Mouse (Mus musculus): ENCODE data around the gene Vtn. TPM values are rescaled to one million over a fixed set of nuclear protein-coding genes. Genes with fewer than 3 reads are reported as not detected.
A peak's percentile ranks its signal among the peaks of the same experiment; 100 is the strongest.

The Vtn gene
- polyA plus RNA-seq, 1 experiment, result 19.7 TPM

DNA sequence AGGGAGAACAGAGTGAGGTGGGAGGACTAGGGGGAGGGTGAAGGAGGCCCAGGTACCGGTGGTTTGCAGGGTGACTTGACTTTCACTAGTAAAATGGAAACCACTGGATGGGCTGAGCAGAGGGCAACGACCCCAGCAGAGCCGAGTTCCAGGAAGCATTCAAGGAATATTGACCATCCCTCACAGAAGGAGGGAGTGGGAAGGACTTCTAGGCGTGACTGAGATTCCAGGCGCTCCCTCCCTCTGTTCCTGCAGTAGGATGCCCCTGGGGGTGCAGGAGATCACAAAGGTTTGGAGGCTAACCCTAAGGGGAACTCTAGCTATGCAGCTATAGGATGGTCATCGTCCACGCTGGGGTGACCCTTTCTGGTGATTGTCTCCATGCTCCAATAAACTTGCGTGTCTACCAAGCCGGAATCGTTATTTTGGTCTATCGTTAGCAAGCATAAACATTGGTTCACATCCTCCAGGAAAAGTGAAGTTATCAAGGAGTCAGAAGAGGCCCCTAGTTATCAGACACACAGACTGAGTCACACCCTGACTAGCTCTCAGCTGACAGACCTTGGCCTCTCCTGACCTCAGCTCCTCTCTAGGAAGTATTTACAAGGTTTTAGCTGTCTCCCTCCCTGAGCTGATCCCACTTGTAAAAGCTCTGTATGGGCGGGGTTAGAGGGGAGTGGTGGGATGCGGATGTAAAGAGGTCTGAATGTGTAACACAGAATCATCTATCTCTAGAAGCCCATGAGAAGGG, 35.4 kb upstream of the Vtn start:
- Histone ChIP-seq H3K27ac (ENCODE audit: control insufficient read depth, insufficient read depth, low read depth, low read length, poor library complexity) (no peak overlapping the region), H3K4me1 (ENCODE audit: control insufficient read depth, insufficient read depth, low read length) (peaks cover 6% of the 10 kb centered on the region), H3K4me3 (replicated peaks; ENCODE audit: control insufficient read depth, low read depth, low read length) (no peak overlapping the region)
- TF ChIP-seq POLR2A (IDR thresholded peaks at IDR 0.05; ENCODE audit: borderline replicate concordance, control insufficient read depth, low read depth, low read length) (no peak), CTCF (IDR thresholded peaks at IDR 0.05; ENCODE audit: control insufficient read depth, insufficient read depth, low read length) (no peak)
- WGBS, result 68% methylated on average over 13 of the region's 13 CpGs

DNA sequence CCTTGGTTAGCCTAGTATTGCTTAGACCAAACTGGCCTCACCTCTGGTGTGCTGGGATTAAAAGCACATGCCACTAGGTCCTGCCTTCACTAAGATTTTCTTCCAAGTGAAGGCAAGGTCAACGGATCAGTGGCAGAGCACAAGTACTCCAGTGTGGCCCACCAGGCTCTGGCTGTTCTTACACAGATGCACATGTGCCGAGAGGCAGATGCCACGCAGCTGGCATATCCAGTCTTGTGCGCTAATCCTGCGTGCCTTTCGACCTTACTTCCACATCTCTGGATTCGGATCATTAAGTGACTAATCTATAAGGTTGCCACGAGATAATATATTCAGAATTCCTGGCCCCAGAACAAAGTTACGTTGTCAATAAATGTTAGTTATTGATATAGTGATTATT, 33.8 kb upstream of the Vtn start:
- Histone ChIP-seq H3K4me1 (ENCODE audit: control insufficient read depth, insufficient read depth, low read length) (peaks cover 6% of the 10 kb centered on the region), H3K27ac (ENCODE audit: control insufficient read depth, insufficient read depth, low read depth, low read length, poor library complexity) (no peak overlapping the region; the same call in 1 of the 2 replicates), H3K4me3 (replicated peaks; ENCODE audit: control insufficient read depth, low read depth, low read length) (peak overlapping the region; percentile 84)
- TF ChIP-seq CTCF (IDR thresholded peaks at IDR 0.05; ENCODE audit: control insufficient read depth, insufficient read depth, low read length) (no peak), POLR2A (IDR thresholded peaks at IDR 0.05; ENCODE audit: borderline replicate concordance, control insufficient read depth, low read depth, low read length) (no peak)
- WGBS, result 51% methylated on average over 9 of the region's 9 CpGs

DNA sequence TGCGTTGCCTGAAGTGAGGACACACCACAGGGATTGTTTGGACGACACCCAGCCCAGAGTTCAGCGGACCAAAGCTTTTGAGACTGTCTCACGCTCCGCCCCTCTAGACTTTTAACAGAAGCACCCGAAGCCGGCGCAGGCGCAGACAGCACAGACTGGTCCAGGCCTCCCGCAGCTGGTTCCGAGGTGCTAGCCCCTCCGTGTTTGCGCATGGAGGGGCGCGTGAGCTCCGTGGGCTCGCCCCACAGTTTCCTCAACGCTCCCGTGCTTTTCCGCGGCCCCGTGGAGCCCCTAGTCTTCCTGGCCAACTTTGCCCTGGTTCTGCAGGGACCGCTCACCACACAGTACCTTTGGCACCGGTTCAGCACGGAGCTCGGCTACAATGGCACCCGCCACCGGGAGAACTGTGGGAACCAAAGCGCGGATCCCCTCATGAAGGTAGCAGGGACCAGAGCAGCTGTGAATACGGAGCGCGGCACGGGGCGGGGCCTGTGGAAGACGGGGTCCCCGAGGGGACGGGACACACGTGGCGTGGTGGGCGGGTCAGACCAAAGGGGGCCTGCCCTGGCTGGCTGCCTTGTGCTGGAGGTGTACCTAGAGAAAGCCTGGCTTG, 33.2 kb upstream of the Vtn start, which contains the start of gene Slc46a1:
Slc46a1 (plus strand) TSS at position 130 of the 613 bp plus-strand sequence.
- Histone ChIP-seq H3K4me3 (replicated peaks; ENCODE audit: control insufficient read depth, low read depth, low read length) (peak within 1 kb of the TSS; percentile 84), H3K4me1 (ENCODE audit: control insufficient read depth, insufficient read depth, low read length) (peaks cover 6% of the 10 kb centered on the region), H3K27ac (ENCODE audit: control insufficient read depth, insufficient read depth, low read depth, low read length, poor library complexity) (peak within 1 kb of the TSS; percentile 60; the same call in 1 of the 2 replicates)
- TF ChIP-seq POLR2A (IDR thresholded peaks at IDR 0.05; ENCODE audit: borderline replicate concordance, control insufficient read depth, low read depth, low read length) (peak; percentile 22; the same call in 1 of the 2 replicates), CTCF (IDR thresholded peaks at IDR 0.05; ENCODE audit: control insufficient read depth, insufficient read depth, low read length) (no peak)
- under 1% methylated on average over 41 of the region's 41 CpGs for WGBS

DNA sequence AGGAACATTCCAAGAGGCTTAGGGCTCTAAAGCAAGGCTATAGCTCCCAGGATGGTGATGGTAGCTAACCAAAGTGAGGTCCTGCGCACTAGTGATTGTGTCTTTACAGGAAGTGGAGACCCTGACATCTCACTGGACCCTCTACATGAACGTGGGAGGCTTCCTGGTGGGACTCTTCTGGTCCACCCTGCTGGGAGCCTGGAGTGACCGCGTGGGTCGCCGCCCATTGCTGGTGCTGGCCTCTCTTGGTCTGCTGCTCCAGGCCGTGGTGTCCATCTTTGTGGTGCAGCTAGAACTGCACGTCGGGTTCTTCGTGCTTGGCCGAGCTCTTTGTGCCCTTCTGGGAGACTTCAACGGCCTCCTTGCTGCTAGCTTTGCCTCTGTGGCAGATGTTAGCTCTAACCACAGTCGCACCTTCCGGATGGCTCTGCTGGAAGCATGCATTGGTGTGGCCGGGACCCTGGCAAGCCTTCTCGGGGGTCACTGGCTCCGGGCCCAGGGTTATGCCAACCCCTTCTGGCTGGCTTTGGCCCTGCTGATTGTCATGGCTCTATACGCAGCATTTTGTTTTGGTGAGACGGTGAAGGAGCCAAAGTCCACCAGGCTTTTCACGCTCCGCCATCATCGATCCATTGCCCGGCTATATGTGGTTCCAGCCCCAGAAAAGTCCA, 32.5 kb upstream of the Vtn start:
- Histone ChIP-seq H3K27ac (ENCODE audit: control insufficient read depth, insufficient read depth, low read depth, low read length, poor library complexity) (no peak overlapping the region; the same call in 1 of the 2 replicates), H3K4me1 (ENCODE audit: control insufficient read depth, insufficient read depth, low read length) (peaks cover 6% of the 10 kb centered on the region), H3K4me3 (replicated peaks; ENCODE audit: control insufficient read depth, low read depth, low read length) (no peak overlapping the region)
- 73% methylated on average over 23 of the region's 23 CpGs for whole genome bisulfite sequencing
- TF ChIP-seq POLR2A (IDR thresholded peaks at IDR 0.05; ENCODE audit: borderline replicate concordance, control insufficient read depth, low read depth, low read length) (no peak), CTCF (IDR thresholded peaks at IDR 0.05; ENCODE audit: control insufficient read depth, insufficient read depth, low read length) (no peak)

DNA sequence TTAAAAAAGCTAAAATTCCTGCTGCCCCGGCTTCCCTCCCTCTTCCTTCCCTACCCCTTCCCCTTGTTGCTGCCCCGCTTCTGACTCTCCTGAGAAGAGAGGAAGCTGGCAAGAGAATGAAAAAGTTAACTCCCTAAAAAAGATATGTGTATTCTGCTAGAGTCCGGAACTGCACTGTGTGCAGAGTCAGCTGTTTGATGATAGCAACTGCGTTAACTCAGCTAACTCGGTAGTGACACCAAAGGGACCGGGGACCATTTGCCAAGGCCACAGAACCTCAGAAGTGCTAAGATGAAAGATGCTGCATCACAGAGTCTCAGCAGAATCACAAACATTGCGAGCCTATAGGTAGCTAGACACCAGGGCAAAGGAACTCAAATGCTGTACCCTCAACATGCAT, 31.4 kb upstream of the Vtn start:
- H3K4me1 ChIP-seq (ENCODE audit: control insufficient read depth, insufficient read depth, low read length), result peaks cover 6% of the 10 kb centered on the region
- H3K4me3 ChIP-seq (replicated peaks; ENCODE audit: control insufficient read depth, low read depth, low read length), result no peak overlapping the region
- TF ChIP-seq CTCF (IDR thresholded peaks at IDR 0.05; ENCODE audit: control insufficient read depth, insufficient read depth, low read length) (no peak), POLR2A (IDR thresholded peaks at IDR 0.05; ENCODE audit: borderline replicate concordance, control insufficient read depth, low read depth, low read length) (no peak)
- H3K27ac ChIP-seq (ENCODE audit: control insufficient read depth, insufficient read depth, low read depth, low read length, poor library complexity), result no peak overlapping the region
- WGBS, result 77% methylated on average over 7 of the region's 7 CpGs

DNA sequence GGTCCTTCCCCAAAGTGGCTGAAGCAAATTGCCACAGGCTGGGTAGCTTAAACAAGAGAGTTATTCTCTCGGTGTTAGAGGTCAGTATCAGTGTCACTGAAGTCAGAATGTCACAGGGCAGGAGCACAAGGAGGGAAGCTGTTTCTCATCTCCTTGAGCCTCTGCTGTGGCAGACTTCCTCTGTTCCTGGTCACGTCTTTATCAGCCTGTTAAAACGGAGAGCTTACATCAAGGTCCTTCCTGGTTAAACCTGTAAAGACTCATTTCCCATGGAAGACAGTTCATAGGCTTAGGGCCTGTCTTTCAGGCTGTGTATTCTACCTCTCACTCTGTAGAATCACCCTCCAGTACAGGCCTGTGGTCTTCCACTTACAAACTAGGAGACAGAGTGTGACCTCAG, 31.0 kb upstream of the Vtn start:
- no peak for TF ChIP-seq CTCF (IDR thresholded peaks at IDR 0.05; ENCODE audit: control insufficient read depth, insufficient read depth, low read length)
- TF ChIP-seq POLR2A (IDR thresholded peaks at IDR 0.05; ENCODE audit: borderline replicate concordance, control insufficient read depth, low read depth, low read length), result no peak
- no peak overlapping the region for H3K27ac ChIP-seq (ENCODE audit: control insufficient read depth, insufficient read depth, low read depth, low read length, poor library complexity)
- no peak overlapping the region for H3K4me3 ChIP-seq (replicated peaks; ENCODE audit: control insufficient read depth, low read depth, low read length)
- 44% methylated on average over 3 of the region's 3 CpGs for WGBS
- H3K4me1 ChIP-seq (ENCODE audit: control insufficient read depth, insufficient read depth, low read length), result peaks cover 6% of the 10 kb centered on the region

DNA sequence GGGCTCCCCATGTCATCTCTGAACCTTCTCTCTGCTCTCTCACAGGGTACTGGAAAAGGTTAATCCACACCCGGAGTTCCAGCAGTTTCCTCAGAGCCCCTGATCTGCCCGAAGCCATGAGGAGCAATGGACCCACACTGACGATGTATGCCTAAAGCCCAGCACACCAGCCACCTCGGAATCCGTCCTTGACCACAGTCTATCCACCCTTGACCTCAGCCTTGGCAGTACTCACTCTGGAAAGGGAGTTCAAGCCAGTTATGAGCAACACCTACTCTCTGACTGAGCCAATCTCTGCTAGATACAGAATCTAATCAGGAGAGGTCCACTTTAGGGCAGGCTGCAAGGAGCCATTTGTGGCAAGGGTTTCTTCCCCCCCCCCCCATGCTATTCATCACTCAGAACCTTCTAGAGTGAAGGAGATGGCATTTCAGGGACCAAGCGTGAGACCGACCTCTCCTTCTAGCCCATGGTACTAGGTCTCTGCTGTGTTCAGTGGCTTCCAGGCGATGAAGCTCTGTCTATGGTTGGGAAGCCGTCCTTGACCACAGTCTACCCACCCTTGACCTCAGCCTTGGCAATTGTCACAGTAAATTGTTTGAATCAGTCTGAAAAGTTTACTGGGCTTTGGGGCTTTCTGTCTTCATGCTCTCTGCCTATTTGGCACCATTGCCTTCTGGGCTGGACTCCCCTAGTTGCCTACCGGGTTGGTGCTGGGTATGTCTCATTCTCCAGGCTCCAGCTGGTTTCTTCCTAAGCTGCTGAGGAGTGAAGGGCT, 27.4 kb upstream of the Vtn start:
- WGBS, result 79% methylated on average over 10 of the region's 10 CpGs
- no peak for TF ChIP-seq POLR2A (IDR thresholded peaks at IDR 0.05; ENCODE audit: borderline replicate concordance, control insufficient read depth, low read depth, low read length)
- no peaks in the 10 kb centered on the region for H3K4me1 ChIP-seq (ENCODE audit: control insufficient read depth, insufficient read depth, low read length)
- no peak overlapping the region for H3K4me3 ChIP-seq (replicated peaks; ENCODE audit: control insufficient read depth, low read depth, low read length)
- H3K27ac ChIP-seq (ENCODE audit: control insufficient read depth, insufficient read depth, low read depth, low read length, poor library complexity), result no peak overlapping the region
